Mouse (Mus musculus) CH12.LX (cell line): ENCODE measurements around the gene Fam118a. TPM values are rescaled to one million over a fixed set of nuclear protein-coding genes. Genes with fewer than 3 reads are reported as not detected.

Source experiments
- DNase-seq: peaks from one replicate; pipeline ENCODE4 v3.0.0-alpha.2; 2013; ENCODE audit errors: extremely low read depth
- H3K27ac ChIP-seq: 2 replicates; pipeline ENCODE4 v1.5.1; 2012; ENCODE audit warnings: low read depth, mild to moderate bottlenecking, control low read depth, moderate library complexity; ENCODE audit not compliant: insufficient read depth
- H3K27me3 ChIP-seq: replicated peaks from 2 replicates; pipeline ENCODE3; 2012; ENCODE audit warnings: inconsistent platforms
- H3K36me3 ChIP-seq, 2 experiments: replicated peaks in 1 of 2; 2 replicates each; pipeline versions ENCODE3 to v1.6.1; 2012; ENCODE audit warnings: inconsistent platforms in 1 of 2, low read length in 1 of 2, mild to moderate bottlenecking in 1 of 2, mixed read lengths in 1 of 2, moderate library complexity in 1 of 2; ENCODE audit not compliant: control insufficient read depth in 1 of 2, insufficient read depth in 1 of 2
- H3K4me1 ChIP-seq, 2 experiments: 2 replicates each; pipeline ENCODE4 v1.6.1; 2012; ENCODE audit warnings: inconsistent platforms in 1 of 2, moderate library complexity in 1 of 2; ENCODE audit not compliant: insufficient read depth in 2 of 2, control insufficient read depth in 1 of 2
- H3K4me2 ChIP-seq: 2 replicates; pipeline ENCODE4 v1.6.1; 2012; ENCODE audit warnings: low read depth, mild to moderate bottlenecking, control low read depth; ENCODE audit not compliant: poor library complexity, insufficient read depth, severe bottlenecking
- H3K4me3 ChIP-seq, 3 experiments: fragments of 150-350 bp in 1 of 3; sonication (generic) in 1 of 3; replicated peaks in 1 of 3; 2 replicates each; pipeline versions ENCODE3 to v1.5.1; 2011 to 2012; ENCODE audit warnings: low read depth in 2 of 3, low read length in 2 of 3, mild to moderate bottlenecking in 2 of 3, moderate library complexity in 2 of 3, control low read depth in 1 of 3, improper control_type of control experiment in 1 of 3, inconsistent platforms in 1 of 3, mixed read lengths in 1 of 3; ENCODE audit not compliant: poor library complexity in 1 of 3
- H3K79me2 ChIP-seq: replicated peaks from 2 replicates; pipeline ENCODE4 v1.6.1; 2012; ENCODE audit warnings: mild to moderate bottlenecking, moderate library complexity; ENCODE audit not compliant: control insufficient read depth, poor library complexity, insufficient read depth, severe bottlenecking; ENCODE audit errors: extremely low read depth
- H3K9ac ChIP-seq: 2 replicates; pipeline ENCODE4 v1.6.1; 2012; ENCODE audit warnings: low read depth, mild to moderate bottlenecking, control low read depth, moderate library complexity; ENCODE audit not compliant: insufficient read depth
- H3K9me3 ChIP-seq: replicated peaks from 2 replicates; pipeline ENCODE3; 2012; ENCODE audit warnings: low read length, inconsistent platforms, mixed read lengths
- BHLHE40 ChIP-seq: IDR thresholded peaks from 2 replicates; pipeline ENCODE4 v1.6.1; 2011; ENCODE audit warnings: mild to moderate bottlenecking, low read depth, low read length, improper control_type of control experiment
- CHD1 ChIP-seq: IDR thresholded peaks from 2 replicates; pipeline ENCODE4 v1.6.1; 2012; ENCODE audit warnings: low read depth, low read length, improper control_type of control experiment, inconsistent platforms
- CHD2 ChIP-seq: IDR thresholded peaks from 2 replicates; pipeline ENCODE4 v1.6.1; 2011; ENCODE audit warnings: low read length, improper control_type of control experiment
- CTCF ChIP-seq, 2 experiments: IDR thresholded peaks in 1 of 2; conservative IDR thresholded peaks in 1 of 2; 2 replicates each; pipeline ENCODE4 v1.5.1; 2011 to 2012; ENCODE audit warnings: low read depth in 2 of 2, low read length in 2 of 2, improper control_type of control experiment in 1 of 2, inconsistent platforms in 1 of 2, mild to moderate bottlenecking in 1 of 2, moderate library complexity in 1 of 2
- EP300 ChIP-seq: IDR thresholded peaks from 2 replicates; pipeline ENCODE4 v1.6.1; 2011; ENCODE audit warnings: low read length, improper control_type of control experiment
- ETS1 ChIP-seq: conservative IDR thresholded peaks from 2 replicates; pipeline ENCODE4 v1.6.1; 2012; ENCODE audit warnings: low read depth, mild to moderate bottlenecking, inconsistent platforms, low read length, improper control_type of control experiment, moderate library complexity
- GABPA ChIP-seq: IDR thresholded peaks from 2 replicates; pipeline ENCODE4 v1.6.1; 2012; ENCODE audit warnings: low read depth, low read length, improper control_type of control experiment, inconsistent platforms; ENCODE audit not compliant: insufficient replicate concordance
- HCFC1 ChIP-seq: IDR thresholded peaks from 2 replicates; pipeline ENCODE4 v1.6.1; 2012; ENCODE audit warnings: low read depth, mild to moderate bottlenecking, inconsistent platforms, low read length, improper control_type of control experiment
- IRF4 ChIP-seq: IDR thresholded peaks from 2 replicates; pipeline ENCODE4 v1.6.1; 2014; ENCODE audit warnings: low read depth, mild to moderate bottlenecking, inconsistent platforms, low read length, improper control_type of control experiment
- JUND ChIP-seq: conservative IDR thresholded peaks from 2 replicates; pipeline ENCODE4 v1.6.1; 2011; ENCODE audit warnings: low read depth, low read length, improper control_type of control experiment
- MAX ChIP-seq: IDR thresholded peaks from 2 replicates; pipeline ENCODE4 v1.6.1; 2011; ENCODE audit warnings: low read length, improper control_type of control experiment
- MEF2A ChIP-seq: IDR thresholded peaks from 2 replicates; pipeline ENCODE4 v1.6.1; 2014; ENCODE audit warnings: low read depth, mild to moderate bottlenecking, inconsistent platforms, low read length, improper control_type of control experiment, borderline replicate concordance
- MXI1 ChIP-seq: IDR thresholded peaks from 2 replicates; pipeline ENCODE4 v1.6.1; 2011; ENCODE audit warnings: mild to moderate bottlenecking, low read depth, low read length, improper control_type of control experiment
- NELFE ChIP-seq: IDR thresholded peaks from 2 replicates; pipeline ENCODE4 v1.6.1; 2011; ENCODE audit warnings: low read depth, low read length, improper control_type of control experiment
- NRF1 ChIP-seq: IDR thresholded peaks from 2 replicates; pipeline ENCODE4 v1.6.1; 2014; ENCODE audit warnings: low read depth, mild to moderate bottlenecking, inconsistent platforms, low read length, improper control_type of control experiment, moderate library complexity
- RAD21 ChIP-seq: IDR thresholded peaks from 2 replicates; pipeline ENCODE4 v1.6.1; 2011; ENCODE audit warnings: low read depth, mild to moderate bottlenecking, low read length, improper control_type of control experiment, moderate library complexity
- SIN3A ChIP-seq: IDR thresholded peaks from 2 replicates; pipeline ENCODE4 v1.6.1; 2012; ENCODE audit warnings: low read length, improper control_type of control experiment, inconsistent platforms
- SMC3 ChIP-seq: IDR thresholded peaks from 2 replicates; pipeline ENCODE4 v1.6.1; 2011; ENCODE audit warnings: low read depth, low read length, improper control_type of control experiment
- TBP ChIP-seq: conservative IDR thresholded peaks from 2 replicates; pipeline ENCODE4 v1.6.1; 2011; ENCODE audit warnings: low read depth, low read length, improper control_type of control experiment
- USF1 ChIP-seq: IDR thresholded peaks from 2 replicates; pipeline ENCODE4 v1.6.1; 2014; ENCODE audit warnings: low read depth, mild to moderate bottlenecking, inconsistent platforms, low read length, improper control_type of control experiment
- USF2 ChIP-seq: conservative IDR thresholded peaks from 2 replicates; pipeline ENCODE4 v1.6.1; 2011; ENCODE audit warnings: low read depth, low read length, improper control_type of control experiment
- ZC3H11A ChIP-seq: IDR thresholded peaks from 2 replicates; pipeline ENCODE4 v1.6.1; 2012; ENCODE audit warnings: low read depth, mild to moderate bottlenecking, inconsistent platforms, low read length, improper control_type of control experiment
- ZKSCAN1 ChIP-seq: IDR thresholded peaks from 2 replicates; pipeline ENCODE4 v1.6.1; 2012; ENCODE audit warnings: low read depth, inconsistent platforms, low read length, improper control_type of control experiment, borderline replicate concordance
- ZMIZ1 ChIP-seq: IDR thresholded peaks from 2 replicates; pipeline ENCODE4 v1.6.1; 2012; ENCODE audit warnings: low read depth, mild to moderate bottlenecking, inconsistent platforms, low read length, improper control_type of control experiment
- ZNF384 ChIP-seq: IDR thresholded peaks from 2 replicates; pipeline ENCODE4 v1.6.1; 2012; ENCODE audit warnings: low read depth, low read length, improper control_type of control experiment, inconsistent platforms
- dilution Hi-C: fragments of 300-500 bp; cut with MboI; formaldehyde crosslinking; loops from 2 replicates; pipeline ENCODE4 v1.14.3; 2020; ENCODE audit warnings: low sequenced_read_pairs; ENCODE audit not compliant: extremely low pct_unique_long_range_greater_than_20kb, extremely low pct_ligation_motif_present
- in situ Hi-C: fragments of 300-500 bp; cut with MboI; formaldehyde crosslinking; loops from 3 replicates; pipeline ENCODE4 v1.14.3; 2019; ENCODE audit warnings: low sequenced_read_pairs, low pct_ligation_motif_present, low pct_unique_long_range_greater_than_20kb, mixed read lengths
- polyA plus RNA-seq: library from polyadenylated mRNA; unstranded; fragments of >175 nt; gene quantifications from 2 replicates; pipeline ENCODE4 v1.2.1, GENCODE M21; 2012; ENCODE audit warnings: low read depth; ENCODE audit not compliant: insufficient read length
- total RNA-seq, 2 experiments: library from RNA; depleted of rRNA; stranded (reverse); fragments of 300-350 nt in 1 of 2; fragments of >200 nt in 1 of 2; gene quantifications; 2 replicates each; pipeline ENCODE4 v1.2.3; 2012 to 2014

The Fam118a gene
- total and polyA plus RNA-seq, 3 experiments = 13.1 to 18.2 (median 15.0) TPM

- H3K27me3 ChIP-seq = no peaks in the 10 kb centered on the region
- DNase-seq = peak; percentile 74
- no peaks in the 10 kb centered on the region for H3K9me3 ChIP-seq
- dilution Hi-C loops = no loop called here
- H3K4me2 ChIP-seq = no peak overlapping the region
- H3K9ac ChIP-seq = no peak overlapping the region
- H3K36me3 ChIP-seq = peaks cover 3 to 58% of the 10 kb centered on the region in 2 experiments
- H3K4me3 ChIP-seq = no peak overlapping the region
- in situ Hi-C loops = no loop called here
- peaks cover 8 to 51% of the 10 kb centered on the region in 2 experiments for H3K4me1 ChIP-seq
- H3K79me2 ChIP-seq = no peaks in the 10 kb centered on the region
- TF ChIP-seq BHLHE40 = no peak
- no peak for TF ChIP-seq HCFC1
- no peak for TF ChIP-seq ZC3H11A
- 0 out of 2 replicates have a peak, but pooled peaks have one; percentile 21 for TF ChIP-seq MEF2A
- TF ChIP-seq ETS1 = no peak
- no peak for TF ChIP-seq GABPA
- no peak for TF ChIP-seq ZMIZ1
- TF ChIP-seq SMC3 = peak; percentile 66
- TF ChIP-seq SIN3A = no peak
- no peak for TF ChIP-seq NRF1
- TF ChIP-seq USF1 = no peak
- peak; percentile 47 to 72 for TF ChIP-seq CTCF (conservative IDR thresholded peaks at IDR 0.05 in 1 of 2, IDR thresholded peaks at IDR 0.05 in 1 of 2; ENCODE audit: low read depth in 2 of 2, low read length in 2 of 2)
- no peak for TF ChIP-seq ZNF384
- no peak for TF ChIP-seq MXI1
- TF ChIP-seq RAD21 = peak; percentile 35
- no peak for TF ChIP-seq CHD1
- peak; percentile 48; the same call in 1 of the 2 replicates for TF ChIP-seq JUND
- TF ChIP-seq CHD2 = no peak
- TF ChIP-seq IRF4 = no peak
- no peak for TF ChIP-seq NELFE
- TF ChIP-seq USF2 = no peak
- TF ChIP-seq ZKSCAN1 = no peak
- no peak for TF ChIP-seq MAX
- TF ChIP-seq TBP = no peak
- 0 out of 2 replicates have a peak, but pooled peaks have one; percentile 15 for TF ChIP-seq EP300
- no peak overlapping the region for H3K27ac ChIP-seq
These were observed 13.7 kb downstream of the Fam118a start for GRCm38 (mm10) chr15:85042361-85042954.
